Mouse (Mus musculus): ENCODE measurements around the gene Mocs3.
A peak's percentile ranks its signal among the peaks of the same experiment; 100 is the strongest.

Gene Mocs3

GRCm38 (mm10) chr2:168230026-168230728 lies at the start of gene Mocs3, which contains the start of the genes Gm20716 and Dpm1:
Gene Mocs3, plus strand, starts transcription at chr2:168230622.
Gene Gm20716, minus strand, starts transcription at chr2:168230364.
Gene Dpm1, minus strand, starts transcription at chr2:168230591.
- DNase-seq (ENCODE audit: low read depth, low spot score), result peak; percentile 91

- no peak for DNase-seq (ENCODE audit: low read depth, low spot score)
These were observed 38.6 kb upstream of the Mocs3 start for GRCm38 (mm10) chr2:168191856-168192255.

- no peak for DNase-seq (ENCODE audit: low read depth, low spot score)
These were observed 36.7 kb upstream of the Mocs3 start for GRCm38 (mm10) chr2:168193685-168194084.

- DNase-seq (ENCODE audit: low read depth, low spot score), result no peak
These were observed 34.7 kb upstream of the Mocs3 start for GRCm38 (mm10) chr2:168195721-168196120.

GRCm38 (mm10) chr2:168198421-168198820 lies 32.0 kb upstream of the Mocs3 start:
- DNase-seq (ENCODE audit: low read depth, low spot score), result no peak

- DNase-seq (ENCODE audit: low read depth, low spot score), result no peak
These were observed 30.9 kb upstream of the Mocs3 start for GRCm38 (mm10) chr2:168199476-168199875.

GRCm38 (mm10) chr2:168200014-168200691 lies 30.3 kb upstream of the Mocs3 start:
- DNase-seq (ENCODE audit: low read depth, low spot score), result no peak

- DNase-seq (ENCODE audit: low read depth, low spot score), result peak; percentile 14
These were observed 25.9 kb upstream of the Mocs3 start for GRCm38 (mm10) chr2:168204476-168204999.

GRCm38 (mm10) chr2:168205265-168205664 lies 25.2 kb upstream of the Mocs3 start:
- DNase-seq (ENCODE audit: low read depth, low spot score), result peak; percentile 97

- DNase-seq (ENCODE audit: low read depth, low spot score), result peak; percentile 54
These were observed 24.5 kb upstream of the Mocs3 start for GRCm38 (mm10) chr2:168205681-168206631.

GRCm38 (mm10) chr2:168206725-168207644 lies 23.4 kb upstream of the Mocs3 start, which contains the start of gene Adnp:
Gene Adnp, minus strand, starts transcription at chr2:168207112.
- DNase-seq (ENCODE audit: low read depth, low spot score), result peak; percentile 99

- no peak for DNase-seq (ENCODE audit: low read depth, low spot score)
These were observed 22.5 kb upstream of the Mocs3 start for GRCm38 (mm10) chr2:168207883-168208282.

GRCm38 (mm10) chr2:168213788-168214397 lies 16.5 kb upstream of the Mocs3 start:
- DNase-seq (ENCODE audit: low read depth, low spot score), result no peak

GRCm38 (mm10) chr2:168223326-168223725 lies 7.1 kb upstream of the Mocs3 start:
- DNase-seq (ENCODE audit: low read depth, low spot score), result no peak

GRCm38 (mm10) chr2:168229116-168230025 lies 1.1 kb upstream of the Mocs3 start:
- peak; percentile 69 for DNase-seq (ENCODE audit: low read depth, low spot score)

GRCm38 (mm10) chr2:168230773-168231470 lies 500 bp downstream of the Mocs3 start:
- peak; percentile 44 for DNase-seq (ENCODE audit: low read depth, low spot score)

- no peak for DNase-seq (ENCODE audit: low read depth, low spot score)
These were observed 1.0 kb downstream of the Mocs3 start for GRCm38 (mm10) chr2:168231471-168231829.

- no peak for DNase-seq (ENCODE audit: low read depth, low spot score)
These were observed 2.9 kb downstream of the Mocs3 start for GRCm38 (mm10) chr2:168233286-168233685.

Data from CD4-positive, CD25-positive, alpha-beta regulatory T cell, adult 2 months (primary cell).